Mouse (Mus musculus) liver, embryonic 13.5 days (tissue): ENCODE data around the gene Coa5. TPM values are rescaled to one million over a fixed set of nuclear protein-coding genes. Genes with fewer than 3 reads are reported as not detected.

Experiments used
- polyA plus RNA-seq: library from polyadenylated mRNA; unstranded; fragments of >200 nt; fragmentation: Nextera tagmentation; extraction: Ambion mirVana; gene quantifications from 2 replicates; pipeline ENCODE4 v1.2.1, GENCODE M21; 2015

The Coa5 gene
- polyA plus RNA-seq, 1 experiment from 2014 or later = 36.8 TPM

Other genes with a start within 250 kb of the Coa5 start
- not detected in 2 replicates for gene Cnga3, start 215.7 kb downstream of the Coa5 start, polyA plus RNA-seq
- 3.0 and 3.1 TPM in 2 replicates for gene Inpp4a, start 130.2 kb downstream of the Coa5 start, polyA plus RNA-seq
- 86.7 and 87.2 TPM in 2 replicates for gene Unc50, start within 50 bp of the Coa5 start, polyA plus RNA-seq
- 1.0 and 1.8 TPM in 2 replicates for gene Mgat4a, start 110.9 kb upstream of the Coa5 start, polyA plus RNA-seq